Mouse (Mus musculus) G1E (cell line): ENCODE results near the gene Irs1. TPM values are rescaled to one million over a fixed set of nuclear protein-coding genes. Genes with fewer than 3 reads are reported as not detected.

ENCODE experiments used
- ATAC-seq: 2 replicates; pipeline ENCODE4 v1.8.0; 2016; ENCODE audit warnings: mild to moderate bottlenecking; ENCODE audit not compliant: insufficient number of reproducible peaks, poor library complexity, low FRiP score, severe bottlenecking; ENCODE audit errors: extremely low read depth
- DNase-seq: peaks from one replicate; pipeline ENCODE4 v3.0.0; 2012; ENCODE audit warnings: low spot score
- H3K27me3 ChIP-seq: 2 replicates; pipeline ENCODE4 v1.6.1; 2012; ENCODE audit warnings: mild to moderate bottlenecking, low read length, inconsistent platforms; ENCODE audit not compliant: insufficient read depth
- H3K36me3 ChIP-seq: replicated peaks from 2 replicates; pipeline ENCODE3; 2012; ENCODE audit warnings: mild to moderate bottlenecking, inconsistent platforms
- H3K4me1 ChIP-seq: 2 replicates; pipeline ENCODE4 v1.6.1; 2012; ENCODE audit warnings: low read depth, low read length, inconsistent platforms, mixed read lengths; ENCODE audit not compliant: insufficient read depth
- H3K4me3 ChIP-seq: 2 replicates; pipeline ENCODE4 v1.5.1; 2012; ENCODE audit warnings: low read depth, mild to moderate bottlenecking, inconsistent platforms, low read length, moderate library complexity, mixed read lengths
- H3K9me3 ChIP-seq: replicated peaks from 2 replicates; pipeline ENCODE4 v1.6.1; 2012; ENCODE audit warnings: inconsistent platforms
- CTCF ChIP-seq: IDR thresholded peaks from 2 replicates; pipeline ENCODE4 v1.5.1; 2012; ENCODE audit warnings: low read depth, low read length, inconsistent platforms, mixed read lengths
- GATA1 ChIP-seq: IDR thresholded peaks from 2 replicates; pipeline ENCODE4 v1.6.1; 2012; ENCODE audit warnings: borderline replicate concordance, low read length, inconsistent platforms, mixed read lengths
- GATA2 ChIP-seq: IDR thresholded peaks from 2 replicates; pipeline ENCODE4 v1.6.1; 2012; ENCODE audit warnings: low read depth, low read length, inconsistent platforms, borderline replicate concordance
- POLR2AphosphoS5 ChIP-seq: IDR thresholded peaks from 2 replicates; pipeline ENCODE4 v1.6.1; 2012; ENCODE audit warnings: low read depth, low read length, inconsistent platforms; ENCODE audit not compliant: insufficient replicate concordance
- TAL1 ChIP-seq: conservative IDR thresholded peaks from 2 replicates; pipeline ENCODE4 v1.6.1; 2012; ENCODE audit warnings: low read depth, low read length, inconsistent platforms, mixed read lengths
- polyA plus RNA-seq: library from polyadenylated mRNA; stranded (reverse); fragments of >175 nt; gene quantifications from 2 replicates; pipeline ENCODE4 v1.2.3, GENCODE M21; 2012
- total RNA-seq, 2 experiments: library from RNA; stranded (forward) in 1 of 2; stranded (reverse) in 1 of 2; fragments of 200-1000 nt in 1 of 2; fragments of >200 nt in 1 of 2; fragmentation: Nextera tagmentation in 1 of 2; gene quantifications; 2 replicates each; pipeline ENCODE4 v1.2.3; 2014 to 2017

Gene Irs1
- total and polyA plus RNA-seq, 3 experiments, result 0.11 TPM; not detected in 2

GRCm38 (mm10) chr1:82289990-82290681 is 1.1 kb downstream of the Irs1 start:
- Histone ChIP-seq H3K4me1 (no peaks in the 10 kb centered on the region; the same call in 1 of the 2 replicates), H3K4me3 (no peak overlapping the region), H3K27me3 (peaks cover 35% of the 10 kb centered on the region), H3K9me3 (peaks cover 29% of the 10 kb centered on the region), H3K36me3 (no peaks in the 10 kb centered on the region)
- TF ChIP-seq CTCF (no peak), POLR2AphosphoS5 (no peak), TAL1 (no peak), GATA1 (no peak), GATA2 (no peak)
- ATAC-seq (no peak), DNase-seq (no peak)

- H3K9me3 ChIP-seq, result peaks cover 29% of the 10 kb centered on the region
- no peaks in the 10 kb centered on the region; the same call in 1 of the 2 replicates for H3K4me1 ChIP-seq
- H3K27me3 ChIP-seq, result peaks cover 35% of the 10 kb centered on the region
- TF ChIP-seq POLR2AphosphoS5, result no peak
- TF ChIP-seq GATA1, result no peak
- TF ChIP-seq CTCF, result no peak
- no peak for TF ChIP-seq TAL1
- no peak for TF ChIP-seq GATA2
- H3K4me3 ChIP-seq, result peak overlapping the region; percentile 2; the same call in 1 of the 2 replicates
- DNase-seq, result no peak
- ATAC-seq, result no peak
- no peaks in the 10 kb centered on the region for H3K36me3 ChIP-seq
Measured at GRCm38 (mm10) chr1:82289116-82289989, 1.9 kb downstream of the Irs1 start.

GRCm38 (mm10) chr1:82288421-82288990 is 2.7 kb downstream of the Irs1 start:
- Histone ChIP-seq H3K27me3 (peaks cover 35% of the 10 kb centered on the region), H3K4me3 (no peak overlapping the region)

GRCm38 (mm10) chr1:82287776-82288325 is 3.4 kb downstream of the Irs1 start:
- DNase-seq (no peak), ATAC-seq (no peak)
- H3K36me3 ChIP-seq, result no peaks in the 10 kb centered on the region
- peaks cover 32% of the 10 kb centered on the region for H3K27me3 ChIP-seq
- peaks cover 29% of the 10 kb centered on the region for H3K9me3 ChIP-seq
- no peak for TF ChIP-seq GATA2
- no peak for TF ChIP-seq CTCF
- no peak for TF ChIP-seq POLR2AphosphoS5
- TF ChIP-seq GATA1, result no peak
- TF ChIP-seq TAL1, result no peak
- H3K4me1 ChIP-seq, result peaks cover 4% of the 10 kb centered on the region
- H3K4me3 ChIP-seq, result no peak overlapping the region

More at GRCm38 (mm10) chr1:82288421-82288990, 2.7 kb downstream of the Irs1 start:
- H3K9me3 ChIP-seq, result peaks cover 29% of the 10 kb centered on the region
- ATAC-seq (no peak), DNase-seq (no peak)
- H3K4me1 ChIP-seq, result peaks cover 3% of the 10 kb centered on the region
- H3K36me3 ChIP-seq, result no peaks in the 10 kb centered on the region
- no peak for TF ChIP-seq GATA2

GRCm38 (mm10) chr1:82287052-82287775 is 4.0 kb downstream of the Irs1 start:
- Histone ChIP-seq H3K27me3 (peaks cover 30% of the 10 kb centered on the region; the same call in 1 of the 2 replicates), H3K9me3 (peaks cover 29% of the 10 kb centered on the region), H3K36me3 (no peaks in the 10 kb centered on the region), H3K4me3 (no peak overlapping the region), H3K4me1 (peaks cover 4% of the 10 kb centered on the region)
- ATAC-seq (no peak), DNase-seq (no peak)
- TF ChIP-seq GATA1 (no peak), GATA2 (no peak), POLR2AphosphoS5 (no peak), TAL1 (no peak), CTCF (no peak)
